Mouse (Mus musculus): ENCODE measurements at regions not wholly inside any gene's neighbourhood (a gene's known extent, or its start where the extent isn't known, plus 50 kb on each side); places are given as distances from the start of the nearest gene placed in this dataset.

GRCm38 (mm10) chr2:9360020-9360419, 521.0 kb upstream of the 4930412O13Rik start:
- Histone ChIP-seq H3K27ac (ENCODE audit: low read depth, low read length) (no peak overlapping the region), H3K36me3 (ENCODE audit: control insufficient read depth, insufficient read depth, low read length) (no peaks in the 10 kb centered on the region), H3K27me3 (ENCODE audit: control insufficient read depth, insufficient read depth, low read length) (no peaks in the 10 kb centered on the region), H3K4me3 (ENCODE audit: low read length) (no peak overlapping the region), H3K4me1 (ENCODE audit: control insufficient read depth, insufficient read depth, low read length) (peaks cover 6% of the 10 kb centered on the region; the same call in 1 of the 2 replicates), H3K9me3 (ENCODE audit: control insufficient read depth, low read length) (no peaks in the 10 kb centered on the region), H3K9ac (ENCODE audit: low read depth, low read length) (no peak overlapping the region), H3K4me2 (replicated peaks; ENCODE audit: low read depth, low read length) (no peak overlapping the region)
- ATAC-seq (ENCODE audit: low FRiP score, low TSS enrichment) = no peak
- 31% methylated on average over 4 of the region's 4 CpGs for WGBS

- no peak for ATAC-seq (ENCODE audit: low FRiP score, low TSS enrichment)
- 91% methylated on average over 8 of the region's 8 CpGs for WGBS
- H3K27me3 ChIP-seq (ENCODE audit: control insufficient read depth, insufficient read depth, low read length) = no peaks in the 10 kb centered on the region
- no peak overlapping the region for H3K9ac ChIP-seq (ENCODE audit: low read depth, low read length)
- H3K4me1 ChIP-seq (ENCODE audit: control insufficient read depth, insufficient read depth, low read length) = no peaks in the 10 kb centered on the region
- H3K4me2 ChIP-seq (replicated peaks; ENCODE audit: low read depth, low read length) = no peak overlapping the region
- H3K9me3 ChIP-seq (ENCODE audit: control insufficient read depth, low read length) = no peaks in the 10 kb centered on the region
- H3K27ac ChIP-seq (ENCODE audit: low read depth, low read length) = no peak overlapping the region
- H3K36me3 ChIP-seq (ENCODE audit: control insufficient read depth, insufficient read depth, low read length) = no peaks in the 10 kb centered on the region
- H3K4me3 ChIP-seq (ENCODE audit: low read length) = no peak overlapping the region
These were observed 513.1 kb upstream of the 4930412O13Rik start for GRCm38 (mm10) chr2:9367801-9368584.

- H3K4me1 ChIP-seq (ENCODE audit: control insufficient read depth, insufficient read depth, low read length) = no peaks in the 10 kb centered on the region
- no peaks in the 10 kb centered on the region for H3K27me3 ChIP-seq (ENCODE audit: control insufficient read depth, insufficient read depth, low read length)
- ATAC-seq (ENCODE audit: low FRiP score, low TSS enrichment) = no peak
- no peak overlapping the region for H3K27ac ChIP-seq (ENCODE audit: low read depth, low read length)
- H3K4me3 ChIP-seq (ENCODE audit: low read length) = no peak overlapping the region
- no peak overlapping the region for H3K4me2 ChIP-seq (replicated peaks; ENCODE audit: low read depth, low read length)
- no peaks in the 10 kb centered on the region for H3K9me3 ChIP-seq (ENCODE audit: control insufficient read depth, low read length)
- no peaks in the 10 kb centered on the region for H3K36me3 ChIP-seq (ENCODE audit: control insufficient read depth, insufficient read depth, low read length)
- WGBS = 85% methylated on average over 4 of the region's 4 CpGs
- no peak overlapping the region for H3K9ac ChIP-seq (ENCODE audit: low read depth, low read length)
These were observed 511.5 kb upstream of the 4930412O13Rik start for GRCm38 (mm10) chr2:9369572-9369971.

GRCm38 (mm10) chr2:9386566-9386965, 494.5 kb upstream of the 4930412O13Rik start:
- no peak for ATAC-seq (ENCODE audit: low FRiP score, low TSS enrichment)
- H3K4me3 ChIP-seq (ENCODE audit: low read length) = no peak overlapping the region
- no peaks in the 10 kb centered on the region for H3K9me3 ChIP-seq (ENCODE audit: control insufficient read depth, low read length)
- WGBS = 82% methylated on average over 2 of the region's 2 CpGs
- H3K9ac ChIP-seq (ENCODE audit: low read depth, low read length) = no peak overlapping the region
- H3K4me1 ChIP-seq (ENCODE audit: control insufficient read depth, insufficient read depth, low read length) = no peaks in the 10 kb centered on the region
- H3K36me3 ChIP-seq (ENCODE audit: control insufficient read depth, insufficient read depth, low read length) = no peaks in the 10 kb centered on the region
- H3K27ac ChIP-seq (ENCODE audit: low read depth, low read length) = no peak overlapping the region
- no peak overlapping the region for H3K4me2 ChIP-seq (replicated peaks; ENCODE audit: low read depth, low read length)
- no peaks in the 10 kb centered on the region for H3K27me3 ChIP-seq (ENCODE audit: control insufficient read depth, insufficient read depth, low read length)

GRCm38 (mm10) chr2:9388058-9388457, 493.0 kb upstream of the 4930412O13Rik start:
- no peak overlapping the region for H3K27ac ChIP-seq (ENCODE audit: low read depth, low read length)
- no peak overlapping the region for H3K4me2 ChIP-seq (replicated peaks; ENCODE audit: low read depth, low read length)
- H3K9ac ChIP-seq (ENCODE audit: low read depth, low read length) = no peak overlapping the region
- no peaks in the 10 kb centered on the region for H3K27me3 ChIP-seq (ENCODE audit: control insufficient read depth, insufficient read depth, low read length)
- no peaks in the 10 kb centered on the region for H3K9me3 ChIP-seq (ENCODE audit: control insufficient read depth, low read length)
- H3K4me3 ChIP-seq (ENCODE audit: low read length) = no peak overlapping the region
- 35% methylated on average over 3 of the region's 3 CpGs for WGBS
- no peaks in the 10 kb centered on the region for H3K36me3 ChIP-seq (ENCODE audit: control insufficient read depth, insufficient read depth, low read length)
- H3K4me1 ChIP-seq (ENCODE audit: control insufficient read depth, insufficient read depth, low read length) = no peaks in the 10 kb centered on the region
- ATAC-seq (ENCODE audit: low FRiP score, low TSS enrichment) = peak; percentile 64; the same call in 1 of the 2 replicates

GRCm38 (mm10) chr2:9395379-9395999, 485.6 kb upstream of the 4930412O13Rik start:
- Histone ChIP-seq H3K4me3 (ENCODE audit: low read length) (no peak overlapping the region), H3K9ac (ENCODE audit: low read depth, low read length) (no peak overlapping the region), H3K4me2 (replicated peaks; ENCODE audit: low read depth, low read length) (no peak overlapping the region), H3K27me3 (ENCODE audit: control insufficient read depth, insufficient read depth, low read length) (no peaks in the 10 kb centered on the region; the same call in 1 of the 2 replicates), H3K36me3 (ENCODE audit: control insufficient read depth, insufficient read depth, low read length) (no peaks in the 10 kb centered on the region), H3K4me1 (ENCODE audit: control insufficient read depth, insufficient read depth, low read length) (no peaks in the 10 kb centered on the region), H3K27ac (ENCODE audit: low read depth, low read length) (no peak overlapping the region), H3K9me3 (ENCODE audit: control insufficient read depth, low read length) (no peaks in the 10 kb centered on the region)
- ATAC-seq (ENCODE audit: low FRiP score, low TSS enrichment) = no peak
- WGBS = 78% methylated on average over 9 of the region's 9 CpGs

GRCm38 (mm10) chr2:9401461-9401860, 479.6 kb upstream of the 4930412O13Rik start:
- Histone ChIP-seq H3K27ac (ENCODE audit: low read depth, low read length) (no peak overlapping the region), H3K9me3 (ENCODE audit: control insufficient read depth, low read length) (no peaks in the 10 kb centered on the region), H3K27me3 (ENCODE audit: control insufficient read depth, insufficient read depth, low read length) (no peaks in the 10 kb centered on the region; the same call in 1 of the 2 replicates), H3K9ac (ENCODE audit: low read depth, low read length) (no peak overlapping the region), H3K4me1 (ENCODE audit: control insufficient read depth, insufficient read depth, low read length) (no peaks in the 10 kb centered on the region), H3K36me3 (ENCODE audit: control insufficient read depth, insufficient read depth, low read length) (no peaks in the 10 kb centered on the region), H3K4me2 (replicated peaks; ENCODE audit: low read depth, low read length) (no peak overlapping the region), H3K4me3 (ENCODE audit: low read length) (no peak overlapping the region)
- 78% methylated on average over 7 of the region's 7 CpGs for WGBS
- ATAC-seq (ENCODE audit: low FRiP score, low TSS enrichment) = no peak

- no peak overlapping the region for H3K4me3 ChIP-seq (ENCODE audit: low read length)
- H3K9ac ChIP-seq (ENCODE audit: low read depth, low read length) = no peak overlapping the region
- H3K36me3 ChIP-seq (ENCODE audit: control insufficient read depth, insufficient read depth, low read length) = no peaks in the 10 kb centered on the region
- no peak for ATAC-seq (ENCODE audit: low FRiP score, low TSS enrichment)
- H3K9me3 ChIP-seq (ENCODE audit: control insufficient read depth, low read length) = no peaks in the 10 kb centered on the region
- H3K27ac ChIP-seq (ENCODE audit: low read depth, low read length) = no peak overlapping the region
- no peak overlapping the region for H3K4me2 ChIP-seq (replicated peaks; ENCODE audit: low read depth, low read length)
- peaks cover 5% of the 10 kb centered on the region; the same call in 1 of the 2 replicates for H3K27me3 ChIP-seq (ENCODE audit: control insufficient read depth, insufficient read depth, low read length)
- 71% methylated on average over 2 of the region's 2 CpGs for WGBS
- no peaks in the 10 kb centered on the region for H3K4me1 ChIP-seq (ENCODE audit: control insufficient read depth, insufficient read depth, low read length)
These were observed 478.8 kb upstream of the 4930412O13Rik start for GRCm38 (mm10) chr2:9402281-9402680.

- H3K4me1 ChIP-seq (ENCODE audit: control insufficient read depth, insufficient read depth, low read length) = no peaks in the 10 kb centered on the region
- H3K9ac ChIP-seq (ENCODE audit: low read depth, low read length) = no peak overlapping the region
- peak; percentile 94 for ATAC-seq (ENCODE audit: low FRiP score, low TSS enrichment)
- no peak overlapping the region for H3K27ac ChIP-seq (ENCODE audit: low read depth, low read length)
- peaks cover 7% of the 10 kb centered on the region; the same call in 1 of the 2 replicates for H3K27me3 ChIP-seq (ENCODE audit: control insufficient read depth, insufficient read depth, low read length)
- no peaks in the 10 kb centered on the region for H3K36me3 ChIP-seq (ENCODE audit: control insufficient read depth, insufficient read depth, low read length)
- no peak overlapping the region for H3K4me3 ChIP-seq (ENCODE audit: low read length)
- 20% methylated on average over 7 of the region's 7 CpGs for WGBS
- H3K4me2 ChIP-seq (replicated peaks; ENCODE audit: low read depth, low read length) = no peak overlapping the region
- H3K9me3 ChIP-seq (ENCODE audit: control insufficient read depth, low read length) = no peaks in the 10 kb centered on the region
These were observed 472.0 kb upstream of the 4930412O13Rik start for GRCm38 (mm10) chr2:9409075-9409474.
